Mouse (Mus musculus) cerebellum, postnatal 4 days (tissue): ENCODE results near the gene Pf4.

Experiments
- DNase-seq, 2 experiments: peaks; one replicate each; pipeline ENCODE4 v3.0.0; 2022; ENCODE audit warnings: low spot score in 2 of 2, mixed read lengths in 1 of 2

Gene Pf4

DNA sequence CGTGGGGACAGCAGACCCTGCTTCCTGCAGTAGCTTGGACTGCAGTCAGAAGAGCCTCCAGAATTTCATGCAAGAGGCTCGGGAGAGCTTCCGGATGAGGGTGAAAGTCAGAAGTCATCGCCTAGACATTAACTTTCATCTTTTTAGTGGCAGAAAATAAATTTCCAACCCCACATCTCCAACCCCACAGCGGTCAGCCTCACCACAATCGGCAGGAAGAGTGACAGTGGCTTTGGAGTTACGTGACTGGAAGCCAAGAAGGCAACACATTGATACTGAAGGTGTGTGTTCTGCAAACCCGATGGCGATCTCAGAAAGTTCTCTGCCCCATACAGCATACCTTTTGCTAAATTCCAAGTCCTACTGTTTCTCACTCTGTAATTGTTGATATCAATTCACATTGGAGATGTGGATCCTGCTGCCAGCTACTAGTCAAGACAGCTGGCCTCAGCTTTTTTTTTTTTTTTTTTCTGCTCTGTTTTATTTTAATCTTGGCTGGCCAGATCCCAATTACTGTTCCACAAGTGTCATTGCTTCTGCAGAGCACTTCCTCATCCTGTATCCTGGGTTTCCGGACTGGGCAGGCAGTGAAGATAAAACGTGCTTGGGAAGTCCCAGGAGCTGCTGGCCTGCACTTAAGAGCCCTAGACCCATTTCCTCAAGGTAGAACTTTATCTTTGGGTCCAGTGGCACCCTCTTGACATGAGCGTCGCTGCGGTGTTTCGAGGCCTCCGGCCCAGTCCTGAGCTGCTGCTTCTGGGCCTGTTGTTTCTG is at the start of gene Pf4:
TSS of gene Pf4 (plus strand) at position 556 of the 774 bp plus-strand sequence.
- no peak for DNase-seq

DNA sequence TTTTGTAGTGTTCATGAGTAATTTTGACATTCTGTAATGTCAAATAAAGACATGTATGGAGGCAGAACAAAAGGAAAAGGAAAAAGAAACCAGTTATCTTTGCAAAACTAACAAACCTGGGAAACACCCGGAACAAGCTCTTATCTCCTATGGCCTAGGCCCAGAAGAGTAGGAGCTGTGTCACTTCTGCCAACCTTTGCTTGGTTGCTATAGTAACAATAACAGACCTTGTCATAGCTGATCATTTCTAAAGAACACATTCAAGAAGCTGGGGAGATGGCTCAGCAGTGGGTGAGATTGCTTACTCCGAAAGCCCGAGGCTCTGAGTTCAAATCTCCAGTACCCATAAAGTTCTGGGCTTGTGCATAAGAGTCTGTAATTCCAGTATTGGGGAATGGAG is 49.6 kb upstream of the Pf4 start:
- no peak for DNase-seq

DNA sequence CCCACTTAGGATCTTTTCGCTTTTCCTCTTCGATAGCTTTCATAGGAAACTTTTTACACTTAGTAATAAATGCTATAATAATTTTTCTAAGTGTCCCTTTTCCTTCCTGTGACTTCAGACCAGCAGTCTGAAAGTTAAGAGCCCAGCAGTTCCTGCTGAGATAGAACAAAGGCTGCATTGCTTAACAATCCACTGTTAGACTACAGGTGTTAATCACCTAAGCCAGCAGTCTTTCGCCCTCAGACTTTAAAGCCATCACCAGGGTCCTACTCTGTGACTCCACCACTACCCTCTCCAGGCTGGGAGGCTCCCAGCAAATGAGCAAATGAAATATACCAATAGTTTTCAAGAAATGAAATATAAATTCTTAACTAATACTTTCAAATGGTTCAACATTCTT is 44.0 kb upstream of the Pf4 start:
- no peak for DNase-seq

DNA sequence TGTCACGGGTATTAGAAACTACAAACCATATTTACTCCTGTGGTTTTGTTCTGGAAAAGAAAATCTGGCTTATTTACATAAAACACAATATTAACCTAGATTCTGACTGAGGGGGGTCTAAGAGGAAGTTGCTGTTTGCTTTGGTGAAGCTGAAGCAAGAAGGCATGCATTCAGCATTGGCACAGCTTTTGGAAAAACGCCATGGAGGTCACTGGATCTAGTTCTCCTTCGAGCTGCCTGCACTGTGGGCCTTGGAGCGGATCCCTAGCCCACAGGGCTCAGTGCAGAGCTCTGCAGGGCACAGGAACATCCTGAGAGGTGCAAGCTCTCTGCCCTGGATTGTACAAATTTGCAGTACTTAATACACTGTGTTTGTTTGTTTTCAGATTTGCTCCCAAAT is 40.8 kb upstream of the Pf4 start:
- no peak for DNase-seq

DNA sequence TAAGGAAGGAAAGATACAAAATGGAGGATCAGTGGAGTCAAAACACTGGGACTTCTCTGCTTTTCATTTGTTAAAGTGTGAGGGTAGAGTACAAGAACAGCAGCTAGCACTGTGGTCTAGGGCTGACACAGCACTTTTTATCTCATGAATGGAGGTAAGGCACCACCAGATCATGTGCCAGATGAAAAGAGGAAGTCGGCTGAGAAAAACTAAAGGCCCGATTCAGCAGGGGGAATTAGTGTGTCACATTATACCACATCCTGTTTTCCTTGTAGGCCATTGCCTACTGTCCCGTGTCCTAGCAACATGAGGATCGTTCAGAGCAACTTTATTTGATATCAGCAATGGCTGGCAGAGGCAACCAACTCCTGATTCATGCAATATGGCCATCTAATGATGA is 30.2 kb upstream of the Pf4 start:
- DNase-seq: no peak

DNA sequence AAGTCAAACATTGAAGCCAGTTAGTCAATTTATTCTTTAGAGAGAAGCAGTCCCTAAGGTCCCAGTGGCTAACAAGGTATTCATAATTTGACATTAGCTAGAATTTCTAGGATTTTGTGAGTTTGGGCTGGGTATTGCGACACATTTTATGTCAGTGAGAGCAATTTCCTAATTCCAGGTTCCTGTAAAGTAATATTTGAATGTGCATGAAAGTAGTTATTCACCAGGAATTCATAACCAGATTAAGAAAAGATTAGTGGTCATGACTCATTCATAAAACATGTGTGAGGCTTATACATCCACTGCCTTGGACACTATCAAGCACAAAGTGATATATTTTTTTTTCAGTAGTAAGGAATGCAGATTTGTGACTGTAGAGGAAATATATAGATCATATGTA is 18.3 kb upstream of the Pf4 start:
- no peak for DNase-seq

DNA sequence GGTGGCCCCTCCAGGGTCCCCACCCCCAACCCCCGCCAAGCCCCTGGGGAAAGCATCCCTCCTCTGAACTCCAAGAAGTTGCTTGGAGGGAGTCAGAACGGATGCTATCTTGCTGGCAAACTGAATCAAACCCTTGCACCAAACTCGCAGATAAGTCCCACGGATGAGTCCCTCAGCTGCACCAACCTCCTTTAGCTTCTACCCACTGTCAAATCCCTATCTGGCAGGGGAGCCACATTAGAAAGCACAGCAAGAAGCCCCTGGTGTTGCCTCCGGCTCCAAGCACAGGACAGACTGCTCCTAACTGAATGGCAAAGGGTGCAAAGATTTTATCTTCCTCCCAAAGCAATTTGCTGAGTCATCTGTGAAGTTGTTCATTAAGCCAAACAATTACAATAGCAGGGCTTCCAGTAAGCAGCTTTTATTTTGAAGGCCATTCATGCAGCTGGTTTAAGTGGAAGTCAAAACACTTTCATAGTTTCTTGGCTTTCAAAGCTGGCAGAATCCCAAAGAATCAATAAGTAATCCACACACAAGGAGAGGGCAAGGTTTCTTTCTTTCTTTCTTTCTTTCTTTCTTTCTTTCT is 14.1 kb upstream of the Pf4 start:
- no peak for DNase-seq

DNA sequence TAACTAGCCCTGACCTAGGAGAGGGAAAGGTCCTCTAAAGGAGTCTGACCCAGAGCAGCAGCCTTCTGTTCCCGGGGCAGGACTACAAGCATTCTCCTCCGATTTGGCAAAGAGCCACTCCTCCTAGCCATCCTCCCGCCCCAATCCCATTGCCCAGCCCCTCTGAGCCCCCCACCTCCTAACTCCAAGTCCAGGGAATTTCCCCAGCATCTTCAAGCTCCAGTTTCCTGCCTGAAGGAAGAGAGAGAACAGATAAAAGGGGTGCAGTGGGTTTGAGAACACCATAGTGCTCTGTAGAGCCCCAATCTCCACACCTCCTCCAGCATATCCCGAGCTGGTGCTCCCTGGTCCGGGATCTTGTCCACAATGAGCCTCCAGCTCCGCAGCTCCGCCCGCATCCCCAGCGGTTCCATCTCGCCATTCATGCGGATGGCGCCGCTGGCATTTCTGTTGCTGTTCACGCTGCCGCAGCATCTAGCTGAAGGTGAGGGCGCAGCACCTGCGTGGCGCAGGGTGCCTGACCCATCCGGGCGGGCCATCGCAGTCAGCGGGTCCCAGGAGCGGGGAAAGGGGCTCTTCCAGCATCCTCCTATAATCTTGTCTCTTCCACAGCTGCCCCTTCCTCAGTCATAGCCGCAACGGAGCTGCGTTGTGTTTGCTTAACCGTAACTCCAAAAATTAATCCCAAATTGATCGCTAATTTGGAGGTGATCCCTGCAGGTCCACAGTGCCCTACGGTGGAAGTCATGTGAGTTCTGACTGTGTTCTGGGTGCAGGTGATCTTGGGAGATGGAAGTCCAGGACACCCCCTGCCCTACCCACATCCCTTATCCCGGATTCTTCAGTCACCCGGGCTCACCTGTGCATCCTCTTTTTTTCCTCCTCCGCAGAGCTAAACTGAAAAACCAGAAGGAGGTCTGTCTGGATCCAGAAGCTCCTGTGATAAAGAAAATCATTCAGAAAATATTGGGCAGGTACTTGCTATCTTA is 12.9 kb upstream of the Pf4 start, which contains the start of gene Cxcl5:
TSS of gene Cxcl5 (plus strand) at position 284 of the 989 bp plus-strand sequence.
- peak in 1 of 2 experiments; percentile 11 for DNase-seq

DNA sequence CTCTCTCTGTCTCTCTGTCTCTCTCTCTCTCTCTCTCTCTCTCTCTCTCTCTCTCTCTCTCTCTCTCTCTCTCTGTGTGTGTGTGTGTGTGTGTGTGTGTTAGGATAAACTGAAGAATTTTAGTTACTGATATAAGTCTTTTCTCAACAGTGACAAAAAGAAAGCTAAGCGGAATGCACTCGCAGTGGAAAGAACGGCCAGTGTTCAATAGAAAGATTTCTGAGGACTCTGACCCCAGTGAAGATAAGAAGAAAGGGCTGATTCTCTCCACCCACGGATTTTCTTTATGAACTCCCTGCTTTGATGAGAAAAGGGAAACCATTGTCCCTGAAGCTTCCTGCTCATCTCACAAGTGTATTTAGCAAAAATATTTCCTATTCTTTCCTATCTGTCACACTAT is 11.9 kb upstream of the Pf4 start:
- no peak for DNase-seq

DNA sequence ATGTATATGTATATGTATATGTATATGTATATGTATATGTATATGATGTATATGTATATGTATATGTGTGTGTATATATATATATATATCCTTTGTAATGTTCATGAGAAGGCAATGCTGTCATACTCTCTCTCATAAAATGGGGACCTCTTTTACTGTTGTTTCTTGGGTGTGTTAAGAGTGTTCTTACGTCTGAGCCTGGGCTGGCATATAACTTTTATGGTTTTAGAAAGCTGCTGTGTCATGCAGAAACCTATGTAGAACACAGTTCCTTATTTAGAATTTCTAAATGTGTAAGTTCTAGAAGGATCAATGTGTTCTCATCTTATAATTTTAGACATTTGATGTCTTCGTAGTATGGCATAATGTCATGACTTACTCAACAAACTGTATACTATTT is 11.4 kb upstream of the Pf4 start:
- no peak for DNase-seq

DNA sequence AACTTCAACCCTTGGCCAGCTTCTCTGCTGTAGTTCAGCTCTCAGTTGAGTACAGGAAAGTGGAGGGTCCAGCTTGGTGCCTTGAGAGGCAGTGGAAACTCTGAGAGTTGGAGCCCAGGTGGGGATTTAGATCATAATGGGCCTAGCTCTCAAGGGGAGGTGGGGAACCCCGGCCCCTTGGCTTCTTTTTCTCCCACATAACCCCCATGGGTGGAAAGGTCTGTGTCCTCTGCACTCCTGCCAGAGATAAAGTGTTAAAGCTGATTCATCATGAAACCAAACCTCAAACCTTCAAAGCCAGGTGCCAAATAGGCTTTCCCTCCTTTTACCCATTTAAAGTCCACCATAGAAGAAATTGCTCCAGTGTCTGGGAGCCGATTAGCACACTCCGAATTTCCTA is 10.4 kb upstream of the Pf4 start:
- DNase-seq: no peak

DNA sequence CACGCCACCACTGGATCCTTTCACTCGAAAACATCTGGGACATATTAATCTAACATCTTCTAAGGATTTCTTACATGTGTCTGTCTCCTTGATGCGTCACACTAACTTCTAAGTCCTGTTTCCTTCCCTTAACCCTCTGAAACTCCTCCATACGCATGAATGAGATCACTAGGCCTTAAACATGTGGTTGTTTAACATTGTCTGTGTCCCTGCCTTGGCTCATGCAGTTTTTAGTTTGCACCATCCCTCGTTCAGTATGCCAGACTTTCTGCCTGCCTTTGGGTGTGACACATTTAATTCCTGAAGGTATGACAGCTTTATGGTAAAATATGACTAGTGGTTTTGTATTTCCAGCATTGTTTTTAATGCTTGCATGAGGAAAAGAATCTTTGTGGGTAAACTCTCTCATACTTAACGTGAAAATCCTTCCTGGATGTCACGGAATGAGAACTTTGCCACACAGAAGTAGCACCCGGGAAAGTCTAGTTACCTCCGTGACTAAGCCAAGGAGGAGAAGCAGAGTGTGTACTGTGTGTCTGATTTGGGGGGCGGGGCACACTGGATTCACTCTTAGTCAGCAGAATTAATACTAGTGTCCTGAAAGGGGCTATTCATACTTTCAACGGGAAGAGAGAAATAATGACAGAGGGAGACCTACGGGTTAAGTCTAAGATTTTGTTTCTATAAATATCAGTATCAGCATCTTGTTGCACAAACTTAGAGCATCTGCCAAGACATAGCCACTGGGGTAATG is 8.1 kb upstream of the Pf4 start:
- no peak for DNase-seq

DNA sequence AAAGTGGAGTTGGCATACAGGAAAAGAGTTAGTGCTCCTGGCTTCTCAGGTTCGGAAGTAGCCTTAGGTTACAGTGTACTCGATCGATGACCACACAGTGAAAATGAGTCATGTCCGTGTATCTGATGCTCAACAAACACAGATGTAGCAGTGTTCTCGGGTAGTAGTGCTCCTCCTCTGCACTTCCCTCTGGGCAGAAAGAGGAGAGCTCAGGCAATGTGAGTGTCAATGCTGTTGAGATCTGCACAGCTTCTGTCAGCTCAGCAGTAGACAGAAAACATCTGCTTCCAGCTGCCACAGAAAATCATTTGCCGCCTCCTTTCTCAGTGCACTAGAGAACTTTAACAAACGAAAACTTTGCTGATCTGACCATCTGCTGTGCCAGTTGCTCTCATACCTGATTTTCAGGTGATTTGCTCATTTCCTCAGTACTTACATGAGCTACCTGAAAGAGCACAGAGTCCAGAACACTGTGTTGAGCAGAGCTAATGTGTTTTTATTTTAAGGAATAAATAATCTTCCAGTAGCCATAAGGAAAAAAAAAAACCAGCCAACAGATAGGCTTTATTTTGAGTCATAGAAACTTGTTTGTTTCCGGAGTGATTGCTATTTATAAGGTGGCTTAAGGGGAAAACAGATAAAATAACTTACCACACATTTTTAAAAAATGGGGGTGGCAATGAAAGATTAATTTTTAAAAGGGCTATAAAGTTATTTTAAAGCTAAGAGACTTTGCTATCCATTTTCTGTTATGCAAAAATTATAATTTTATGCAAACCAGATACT is 6.2 kb upstream of the Pf4 start:
- no peak for DNase-seq

DNA sequence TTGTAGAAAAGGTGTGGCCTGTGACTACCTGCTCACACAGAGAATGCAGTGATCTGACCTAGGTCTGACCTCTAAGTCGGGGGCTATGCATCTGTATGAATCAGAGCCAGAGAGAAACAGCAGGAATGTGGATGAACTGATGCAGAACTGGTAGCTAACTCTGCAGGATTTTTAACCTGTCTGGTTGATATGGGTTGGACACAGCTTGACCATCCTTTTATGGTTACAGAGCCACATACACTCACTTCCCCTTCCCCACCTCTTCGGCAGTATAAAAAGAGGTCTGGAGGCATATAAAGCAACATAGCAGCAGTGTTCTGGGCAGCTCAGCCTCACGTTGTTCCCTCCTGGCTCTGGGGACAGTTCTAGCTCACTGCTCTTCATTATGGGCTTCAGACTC is 4.0 kb upstream of the Pf4 start, which contains the start of gene Ppbp:
TSS of gene Ppbp (plus strand) at position 301 of the 400 bp plus-strand sequence.
- no peak for DNase-seq

DNA sequence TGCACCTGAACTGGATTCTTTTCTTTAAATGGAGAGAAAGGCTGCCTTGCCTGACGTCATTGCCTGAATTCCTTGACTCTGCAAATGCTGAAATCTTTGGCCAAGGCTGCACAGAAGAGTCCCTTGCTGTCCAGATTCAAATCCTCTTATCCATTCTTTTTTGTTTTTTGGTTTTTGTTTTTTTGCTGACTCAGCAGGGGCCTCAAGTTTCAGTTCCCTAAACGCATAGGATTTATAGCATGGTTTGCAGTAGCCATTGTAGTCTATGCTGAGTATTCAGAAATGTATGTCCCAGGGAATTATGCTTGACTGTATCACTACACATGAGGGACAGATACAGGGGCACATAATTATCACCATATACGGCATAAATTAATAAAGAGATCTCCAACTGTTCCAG is 866 bp upstream of the Pf4 start:
- no peak for DNase-seq

DNA sequence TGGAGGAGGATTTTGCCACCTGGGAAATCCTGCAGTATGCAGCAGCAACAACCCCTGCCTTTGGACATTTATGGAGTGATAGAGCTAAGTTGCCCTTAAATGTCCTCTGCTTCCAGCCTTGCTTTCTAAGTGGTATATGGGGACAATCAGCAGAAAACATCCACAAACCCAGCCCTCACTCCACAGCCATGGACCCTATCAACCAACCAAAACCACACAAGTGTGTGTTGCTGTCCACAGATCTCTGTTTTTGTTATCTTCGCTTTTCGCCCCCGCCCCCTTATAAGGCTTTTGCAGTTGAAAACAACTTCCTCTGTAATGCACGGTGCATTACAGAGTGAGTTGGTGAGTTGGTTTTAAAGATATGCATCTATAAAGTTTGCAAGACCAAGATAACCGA is 3.3 kb downstream of the Pf4 start:
- no peak for DNase-seq

DNA sequence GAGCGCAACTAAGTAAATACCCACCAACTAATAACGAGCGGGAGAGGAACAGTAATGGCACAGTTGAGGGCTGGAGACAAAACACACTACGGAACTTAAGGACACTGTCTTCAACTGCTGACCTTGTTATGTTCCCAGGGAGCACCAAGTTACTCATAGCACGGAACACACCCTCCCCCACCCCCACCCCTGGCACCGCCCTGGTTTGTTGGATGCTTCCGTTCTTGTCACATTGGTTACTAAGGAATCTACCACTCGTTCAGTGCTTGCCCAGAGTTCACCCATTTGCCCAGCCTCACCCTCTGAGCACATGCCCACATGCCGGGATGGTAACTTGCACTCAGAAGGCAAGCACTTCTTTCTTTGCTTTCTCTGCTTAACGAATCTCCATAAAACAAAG is 5.4 kb downstream of the Pf4 start:
- no peak for DNase-seq

DNA sequence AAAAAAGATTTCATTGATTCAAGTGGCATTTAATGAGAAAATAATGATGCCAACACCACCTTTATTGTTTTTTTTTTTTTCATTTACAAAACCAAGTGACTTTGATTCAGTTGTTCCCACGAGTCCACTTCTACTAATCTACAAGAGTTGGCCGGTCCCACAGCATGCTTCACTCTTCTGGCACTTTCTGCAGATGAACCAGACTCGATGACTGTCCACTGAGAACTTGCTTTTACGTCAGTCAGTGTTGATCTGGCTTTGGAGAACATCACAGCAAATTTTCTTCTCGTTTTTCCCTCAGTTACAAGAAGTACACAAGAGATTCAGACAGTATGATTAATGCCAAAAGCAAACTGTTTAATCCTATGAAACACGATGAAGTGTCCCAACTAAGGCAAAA is 6.6 kb downstream of the Pf4 start:
- DNase-seq: no peak

DNA sequence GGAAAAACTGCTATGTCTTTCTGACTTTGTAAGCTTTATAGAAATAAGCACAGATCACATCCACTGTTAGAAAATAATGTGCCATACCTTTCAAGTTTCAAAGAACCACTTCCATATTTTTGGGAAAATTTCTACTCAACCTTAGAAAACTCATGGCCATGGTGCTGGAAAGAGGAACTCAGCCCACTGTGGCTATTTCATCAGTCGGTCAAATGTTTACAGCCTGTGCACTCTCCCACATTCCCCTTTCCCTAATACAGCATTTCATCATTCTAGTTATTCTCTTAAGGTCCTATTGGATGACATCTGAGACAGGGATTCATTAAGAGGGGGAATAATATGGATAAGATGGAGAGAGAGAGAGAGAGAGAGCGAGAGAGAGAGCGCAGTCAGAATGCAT is 11.5 kb downstream of the Pf4 start:
- DNase-seq: no peak

DNA sequence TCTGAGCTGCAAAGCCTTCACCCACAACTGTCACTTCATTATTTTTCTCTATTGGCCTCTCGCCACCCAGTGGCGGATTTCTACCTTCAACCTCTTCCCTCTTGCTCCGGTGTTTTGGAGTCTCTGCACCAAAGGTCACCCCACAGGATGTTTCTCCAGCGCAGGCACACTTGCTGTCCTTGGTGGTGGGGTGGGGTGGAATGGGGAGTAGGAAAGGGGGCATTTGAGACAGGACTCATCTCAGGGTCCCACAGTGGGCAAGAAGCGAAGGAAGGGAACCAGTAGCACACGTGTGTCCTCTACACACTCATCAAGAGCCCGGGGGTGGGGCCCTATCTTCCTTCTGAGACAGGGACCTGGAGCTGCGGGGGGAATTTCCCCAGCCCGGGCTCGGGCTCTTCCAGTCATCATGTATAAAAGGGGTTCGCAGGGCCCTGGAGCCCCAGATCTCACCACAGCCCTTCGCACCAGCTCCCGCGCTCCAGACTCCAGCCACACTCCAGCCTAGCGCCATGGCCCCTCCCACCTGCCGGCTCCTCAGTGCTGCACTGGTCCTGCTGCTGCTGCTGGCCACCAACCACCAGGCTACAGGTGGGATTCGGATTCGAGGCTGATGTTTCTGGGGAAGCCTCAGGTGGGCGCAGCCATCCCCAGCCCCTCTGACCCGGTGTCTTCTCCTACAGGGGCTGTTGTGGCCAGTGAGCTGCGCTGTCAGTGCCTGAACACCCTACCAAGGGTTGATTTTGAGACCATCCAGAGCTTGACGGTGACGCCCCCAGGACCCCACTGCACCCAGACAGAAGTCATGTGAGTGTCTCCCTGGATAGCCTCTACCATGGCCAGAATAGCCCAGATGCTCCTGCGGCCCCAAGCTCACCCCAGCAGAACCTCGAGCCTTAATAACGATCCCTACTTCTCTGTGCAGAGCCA is 13.7 kb downstream of the Pf4 start, which contains the start of gene Cxcl3:
TSS of gene Cxcl3 (plus strand) at position 445 of the 930 bp plus-strand sequence.
- DNase-seq: peak in 1 of 2 experiments; percentile 29
